20 mouse cellular contexts compared by ENCODE assay signal in the genomic region with DNA sequence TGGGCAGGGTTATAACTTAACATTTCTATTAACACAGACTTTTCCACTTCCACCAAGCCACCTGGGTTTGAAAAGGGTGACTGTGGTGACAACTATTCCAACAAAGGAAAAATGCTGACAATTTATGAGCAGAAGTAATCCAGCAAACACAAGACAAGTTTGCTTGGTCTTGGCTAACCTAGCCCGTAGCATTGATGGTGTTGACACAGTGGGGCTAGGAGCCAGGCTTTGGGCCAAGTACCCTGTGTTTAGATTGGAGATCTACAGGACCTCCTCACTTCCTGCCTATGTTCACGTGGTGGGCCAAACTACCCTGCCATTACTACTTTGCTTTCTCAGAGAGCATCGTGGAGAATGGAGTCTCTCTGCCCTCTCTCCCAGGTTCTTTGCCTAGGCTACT.
DNase-seq lines count a peak whose midpoint lies in the region; ATAC-seq lines count a peak whose summit lies in the region.
"Had no signal": no experiment of that assay in that cellular context is flagged by ENCODE, and none has a peak within 500 bp of the region (broad histone marks: within the 10 kb centered on the region; RNA-seq: fewer than 3 reads in every experiment).

No protein-coding gene starts in this region.

- H3K4me3 ChIP-seq in forebrain, embryonic 10.5 days: no peak overlapping the region
- no peak overlapping the region for H3K4me3 ChIP-seq in forebrain, embryonic 16.5 days (replicated peaks; ENCODE audit: low read length)
- H3K4me3 ChIP-seq in midbrain, embryonic 10.5 days: no peak overlapping the region
- no peak overlapping the region for H3K4me3 ChIP-seq in midbrain, embryonic 16.5 days (ENCODE audit: low read depth, low read length)
- no peak overlapping the region for H3K4me3 ChIP-seq in intestine, embryonic 16.5 days (ENCODE audit: low read length)
- H3K4me3 ChIP-seq: hindbrain, embryonic 12.5 days; kidney, embryonic 15.5 days; limb, embryonic 13.5 days; midbrain, embryonic 12.5 days had no signal

- H3K36me3 ChIP-seq in forebrain, embryonic 10.5 days (replicated peaks): no peaks in the 10 kb centered on the region
- no peaks in the 10 kb centered on the region for H3K36me3 ChIP-seq in forebrain, embryonic 16.5 days (ENCODE audit: control insufficient read depth, insufficient read depth)
- H3K36me3 ChIP-seq in midbrain, embryonic 10.5 days: no peaks in the 10 kb centered on the region
- no peaks in the 10 kb centered on the region for H3K36me3 ChIP-seq in midbrain, embryonic 16.5 days (ENCODE audit: control insufficient read depth, insufficient read depth, low read length)
- no peaks in the 10 kb centered on the region for H3K36me3 ChIP-seq in intestine, embryonic 16.5 days (ENCODE audit: control insufficient read depth, insufficient read depth, low read length)
- H3K36me3 ChIP-seq: G1E; hindbrain, embryonic 12.5 days; kidney, embryonic 15.5 days; limb, embryonic 13.5 days; midbrain, embryonic 12.5 days had no signal

- H3K27me3 ChIP-seq in forebrain, embryonic 10.5 days (ENCODE audit: poor library complexity, severe bottlenecking): no peaks in the 10 kb centered on the region
- no peaks in the 10 kb centered on the region for H3K27me3 ChIP-seq in forebrain, embryonic 16.5 days (replicated peaks; ENCODE audit: control insufficient read depth, insufficient read depth, low read length)
- H3K27me3 ChIP-seq in midbrain, embryonic 10.5 days (ENCODE audit: low read depth, poor library complexity, severe bottlenecking): peaks cover 20% of the 10 kb centered on the region
- H3K27me3 ChIP-seq in midbrain, embryonic 16.5 days (ENCODE audit: control insufficient read depth, insufficient read depth, low read depth, low read length): no peaks in the 10 kb centered on the region
- H3K27me3 ChIP-seq in intestine, embryonic 16.5 days (replicated peaks; ENCODE audit: control insufficient read depth, insufficient read depth, low read length): no peaks in the 10 kb centered on the region
- H3K27me3 ChIP-seq: hindbrain, embryonic 12.5 days; kidney, embryonic 15.5 days; limb, embryonic 13.5 days had no signal

- no peak for DNase-seq in forebrain, embryonic 10.5 days (ENCODE audit: extremely low spot score, low spot score)
- DNase-seq in midbrain, embryonic 10.5 days (ENCODE audit: low spot score): no peak
- peak; percentile 46 for DNase-seq in gonadal fat pad, adult 2 months (ENCODE audit: low read depth)
- peak; percentile 27 for DNase-seq in lung, postnatal 36 days
- no peak for DNase-seq in layer of hippocampus, adult 9-10 months (ENCODE audit: low spot score)
- DNase-seq: adrenal gland, adult 8-10 months; cerebellum, postnatal 10 days; forebrain, postnatal 0 days; kidney, postnatal 25 days; thymus, postnatal 14 days had no signal

- no peak overlapping the region for H3K4me2 ChIP-seq in forebrain, embryonic 16.5 days (ENCODE audit: low read length)
- no peak overlapping the region for H3K4me2 ChIP-seq in midbrain, embryonic 16.5 days (ENCODE audit: low read length)
- no peak overlapping the region for H3K4me2 ChIP-seq in intestine, embryonic 16.5 days (ENCODE audit: low read depth, low read length)
- H3K4me2 ChIP-seq: hindbrain, embryonic 12.5 days; kidney, embryonic 15.5 days; limb, embryonic 13.5 days; liver, embryonic 11.5 days; midbrain, embryonic 12.5 days had no signal

- ATAC-seq in forebrain, embryonic 16.5 days: no peak
- no peak for ATAC-seq in midbrain, embryonic 16.5 days
- ATAC-seq in intestine, embryonic 16.5 days: no peak
- ATAC-seq: forebrain, postnatal 0 days; intestine, postnatal 0 days had no signal

- H3K9me3 ChIP-seq in forebrain, embryonic 10.5 days: peaks cover 14% of the 10 kb centered on the region
- H3K9me3 ChIP-seq in forebrain, embryonic 16.5 days (ENCODE audit: control insufficient read depth, low read length): no peaks in the 10 kb centered on the region
- H3K9me3 ChIP-seq in midbrain, embryonic 10.5 days (replicated peaks): peaks cover 15% of the 10 kb centered on the region
- no peaks in the 10 kb centered on the region for H3K9me3 ChIP-seq in midbrain, embryonic 16.5 days (replicated peaks; ENCODE audit: control insufficient read depth, low read length, poor library complexity, severe bottlenecking)
- no peaks in the 10 kb centered on the region for H3K9me3 ChIP-seq in intestine, embryonic 16.5 days (ENCODE audit: control insufficient read depth, low read length)
- H3K9me3 ChIP-seq: G1E had no signal

- H3K9ac ChIP-seq in forebrain, embryonic 16.5 days (replicated peaks; ENCODE audit: low read depth, low read length): no peak overlapping the region
- H3K9ac ChIP-seq in midbrain, embryonic 16.5 days (ENCODE audit: low read depth, low read length): no peak overlapping the region
- no peak overlapping the region for H3K9ac ChIP-seq in intestine, embryonic 16.5 days (ENCODE audit: low read depth, low read length)
- H3K9ac ChIP-seq: forebrain, postnatal 0 days; hindbrain, embryonic 12.5 days; kidney, embryonic 15.5 days; limb, embryonic 13.5 days; midbrain, embryonic 12.5 days had no signal

- H3K27ac ChIP-seq in forebrain, embryonic 10.5 days: peak overlapping the region; percentile 53; the same call in 1 of the 2 replicates
- H3K27ac ChIP-seq in forebrain, embryonic 16.5 days (ENCODE audit: low read length): no peak overlapping the region
- H3K27ac ChIP-seq in midbrain, embryonic 10.5 days (replicated peaks): peak overlapping the region; percentile 40; the same call in 1 of the 2 replicates
- H3K27ac ChIP-seq in midbrain, embryonic 16.5 days (ENCODE audit: low read length): no peak overlapping the region
- H3K27ac ChIP-seq in intestine, embryonic 16.5 days (ENCODE audit: low read length): no peak overlapping the region
- H3K27ac ChIP-seq: hindbrain, embryonic 12.5 days; kidney, embryonic 15.5 days; limb, embryonic 13.5 days had no signal

- H3K4me1 ChIP-seq in forebrain, embryonic 10.5 days: peaks cover 16% of the 10 kb centered on the region
- H3K4me1 ChIP-seq in forebrain, embryonic 16.5 days (replicated peaks; ENCODE audit: control insufficient read depth, insufficient read depth, low read length): peaks cover 5% of the 10 kb centered on the region
- peaks cover 20% of the 10 kb centered on the region for H3K4me1 ChIP-seq in midbrain, embryonic 10.5 days
- no peaks in the 10 kb centered on the region for H3K4me1 ChIP-seq in midbrain, embryonic 16.5 days (ENCODE audit: control insufficient read depth, insufficient read depth, low read length)
- H3K4me1 ChIP-seq in intestine, embryonic 16.5 days (ENCODE audit: control insufficient read depth, insufficient read depth, low read length): no peaks in the 10 kb centered on the region
- H3K4me1 ChIP-seq: hindbrain, embryonic 12.5 days; kidney, embryonic 15.5 days; limb, embryonic 13.5 days had no signal

- 84% methylated on average over 3 of the region's 3 CpGs for WGBS in forebrain, embryonic 10.5 days
- WGBS in forebrain, embryonic 16.5 days: 64% methylated on average over 3 of the region's 3 CpGs
- WGBS in midbrain, embryonic 10.5 days: 76% methylated on average over 3 of the region's 3 CpGs
- 71% methylated on average over 3 of the region's 3 CpGs for WGBS in midbrain, embryonic 16.5 days
- WGBS in intestine, embryonic 16.5 days: 52% methylated on average over 3 of the region's 3 CpGs

Comparison
In these comparisons a context has a peak if more than half of its experiments do, and no peak if none do; other contexts are left out.
1. H3K27ac ChIP-seq: peak in forebrain, embryonic 10.5 days (single experiment) and midbrain, embryonic 10.5 days (single experiment); none in forebrain, embryonic 16.5 days (single experiment), midbrain, embryonic 16.5 days (single experiment) and intestine, embryonic 16.5 days (single experiment).
2. DNase-seq: peak in gonadal fat pad, adult 2 months (single experiment) and lung, postnatal 36 days (single experiment); none in forebrain, embryonic 10.5 days (single experiment), midbrain, embryonic 10.5 days (single experiment) and layer of hippocampus, adult 9-10 months (single experiment).